Mouse (Mus musculus) intestine, postnatal 0 days (tissue): Measurements from ENCODE around the gene Azin2. TPM values are rescaled to one million over a fixed set of nuclear protein-coding genes. Genes with fewer than 3 reads are reported as not detected.

Experiments used
- ATAC-seq: fragments of 200-750 bp; cut with Nextera tagmentation; 2 replicates; pipeline ENCODE4 v1.8.0; 2017; ENCODE audit warnings: mild to moderate bottlenecking, moderate TSS enrichment, moderate library complexity
- H3K27ac ChIP-seq: fragments of 300-500 bp; sonication (generic); 2 replicates; pipeline ENCODE4 v1.5.1; 2014; ENCODE audit warnings: mild to moderate bottlenecking, low read depth, low read length, moderate library complexity
- H3K27me3 ChIP-seq: fragments of 300-500 bp; sonication (generic); replicated peaks from 2 replicates; pipeline ENCODE4 v1.6.1; 2014; ENCODE audit warnings: low read length, mixed read lengths; ENCODE audit not compliant: control insufficient read depth, insufficient read depth
- H3K36me3 ChIP-seq: fragments of 300-500 bp; sonication (generic); 2 replicates; pipeline ENCODE4 v1.6.1; 2014; ENCODE audit warnings: mild to moderate bottlenecking, moderate library complexity; ENCODE audit not compliant: control insufficient read depth, insufficient read depth
- H3K4me1 ChIP-seq: fragments of 300-500 bp; sonication (generic); replicated peaks from 2 replicates; pipeline ENCODE4 v1.6.1; 2014; ENCODE audit warnings: antibody characterized with exemption, low read length, mixed read lengths; ENCODE audit not compliant: control insufficient read depth, insufficient read depth
- H3K4me2 ChIP-seq: fragments of 300-500 bp; sonication (generic); replicated peaks from 2 replicates; pipeline ENCODE4 v1.6.1; 2014; ENCODE audit warnings: low read depth, mild to moderate bottlenecking, moderate library complexity
- H3K4me3 ChIP-seq: fragments of 300-500 bp; sonication (generic); 2 replicates; pipeline ENCODE4 v1.5.1; 2014; ENCODE audit warnings: low read depth, low read length
- H3K9ac ChIP-seq: fragments of 300-500 bp; sonication (generic); 2 replicates; pipeline ENCODE4 v1.6.1; 2014; ENCODE audit warnings: mild to moderate bottlenecking, low read depth, low read length
- H3K9me3 ChIP-seq: fragments of 300-500 bp; sonication (generic); 2 replicates; pipeline ENCODE4 v1.6.1; 2016; ENCODE audit warnings: mixed run types; ENCODE audit not compliant: control insufficient read depth
- CTCF ChIP-seq: sonication (generic); IDR thresholded peaks from 2 replicates; pipeline ENCODE4 v1.5.1; 2016; ENCODE audit warnings: low read depth, mild to moderate bottlenecking, control low read depth, antibody characterized with exemption, moderate library complexity
- WGBS: fragments of 180-500 bp; shearing (Covaris S2); extraction: QIAGEN DNeasy Blood & Tissue Kit; methylation state at CpG from one replicate; pipeline ENCODE4 v1.1.7; 2014; 5-methylcytosine and 5-hydroxymethylcytosine counted together
- polyA plus RNA-seq: library from polyadenylated mRNA; unstranded; fragments of >200 nt; fragmentation: Nextera tagmentation; extraction: Ambion mirVana; gene quantifications from 2 replicates; pipeline ENCODE4 v1.2.1, GENCODE M21; 2015

The Azin2 gene
- polyA plus RNA-seq, 1 experiment from 2014 or later = 13.1 TPM

DNA sequence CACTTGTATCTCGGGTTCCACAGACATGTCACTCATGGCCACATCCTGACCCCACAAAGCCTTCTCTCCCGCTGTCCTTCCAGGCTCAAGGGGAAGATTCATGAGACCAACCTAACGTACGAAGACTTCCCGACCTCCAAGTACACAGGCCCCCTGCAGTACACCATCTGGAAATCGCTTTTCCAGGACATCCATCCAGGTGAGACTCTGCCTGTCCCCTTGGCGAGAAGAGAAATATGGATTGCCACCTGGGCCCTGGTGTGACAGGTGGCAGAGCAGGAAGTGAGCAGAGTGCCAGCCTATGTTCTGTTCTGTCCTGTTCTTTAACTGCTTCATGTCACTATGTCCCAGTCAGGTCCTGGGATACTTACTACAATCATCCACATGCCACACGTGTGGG, 59.9 kb downstream of the Azin2 start:
- TF ChIP-seq CTCF = no peak
- H3K4me1 ChIP-seq = no peaks in the 10 kb centered on the region
- no peak for ATAC-seq

DNA sequence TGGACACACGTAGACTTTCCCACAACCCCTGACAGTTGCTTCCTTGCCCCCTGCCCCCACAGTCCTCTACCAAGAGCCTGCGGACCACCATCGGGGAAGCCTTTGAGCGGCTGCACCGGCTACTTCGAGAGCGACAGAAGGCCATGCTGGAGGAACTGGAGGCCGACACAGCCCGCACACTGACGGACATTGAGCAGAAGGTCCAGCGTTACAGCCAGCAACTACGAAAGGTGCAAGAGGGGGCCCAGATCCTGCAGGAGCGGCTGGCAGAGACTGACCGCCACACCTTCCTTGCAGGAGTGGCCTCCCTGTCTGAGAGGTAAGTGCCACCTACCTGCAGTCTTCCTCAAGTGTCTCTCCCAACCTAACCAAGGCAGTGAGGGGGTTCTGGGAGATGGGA, 61.8 kb downstream of the Azin2 start:
- Histone ChIP-seq H3K9me3 (no peaks in the 10 kb centered on the region), H3K4me3 (no peak overlapping the region), H3K9ac (no peak overlapping the region), H3K4me1 (no peaks in the 10 kb centered on the region), H3K4me2 (no peak overlapping the region), H3K36me3 (no peaks in the 10 kb centered on the region), H3K27ac (no peak overlapping the region), H3K27me3 (no peaks in the 10 kb centered on the region)
- ATAC-seq = no peak
- 84% methylated on average over 14 of the region's 14 CpGs for WGBS
- TF ChIP-seq CTCF = no peak

More for the DNA sequence above, 59.9 kb downstream of the Azin2 start:
- Histone ChIP-seq H3K9ac (no peak overlapping the region), H3K27me3 (no peaks in the 10 kb centered on the region), H3K4me3 (no peak overlapping the region), H3K4me2 (no peak overlapping the region), H3K27ac (no peak overlapping the region), H3K36me3 (no peaks in the 10 kb centered on the region), H3K9me3 (no peaks in the 10 kb centered on the region)
- WGBS = 85% methylated on average over 8 of the region's 8 CpGs

DNA sequence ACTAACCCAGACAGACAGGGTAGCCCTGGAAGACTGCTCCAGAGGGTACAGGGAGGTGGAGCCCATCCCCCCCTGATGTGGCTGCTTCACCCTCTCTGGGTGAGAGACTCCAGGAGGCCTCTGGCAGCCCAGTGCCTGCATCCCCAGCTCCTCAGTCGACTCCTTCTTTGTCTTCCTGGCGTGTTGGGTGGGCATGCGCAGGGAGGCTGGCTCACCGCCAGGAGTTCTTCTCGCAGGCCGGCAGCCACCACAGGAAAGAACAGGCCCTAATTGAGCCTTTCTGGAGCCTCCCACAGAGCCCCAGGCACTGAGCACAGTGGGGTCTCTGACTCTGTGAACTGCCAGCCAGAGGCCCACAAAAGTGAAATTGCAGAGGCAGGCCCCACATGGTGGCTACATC, 62.9 kb downstream of the Azin2 start:
- Histone ChIP-seq H3K4me2 (no peak overlapping the region), H3K4me3 (no peak overlapping the region), H3K4me1 (no peaks in the 10 kb centered on the region), H3K36me3 (no peaks in the 10 kb centered on the region), H3K9ac (no peak overlapping the region), H3K27me3 (no peaks in the 10 kb centered on the region), H3K9me3 (no peaks in the 10 kb centered on the region), H3K27ac (peak overlapping the region; percentile 4; the same call in 1 of the 2 replicates)
- no peak for TF ChIP-seq CTCF
- 22% methylated on average over 6 of the region's 6 CpGs for WGBS
- ATAC-seq = no peak; the same call in 1 of the 2 replicates

DNA sequence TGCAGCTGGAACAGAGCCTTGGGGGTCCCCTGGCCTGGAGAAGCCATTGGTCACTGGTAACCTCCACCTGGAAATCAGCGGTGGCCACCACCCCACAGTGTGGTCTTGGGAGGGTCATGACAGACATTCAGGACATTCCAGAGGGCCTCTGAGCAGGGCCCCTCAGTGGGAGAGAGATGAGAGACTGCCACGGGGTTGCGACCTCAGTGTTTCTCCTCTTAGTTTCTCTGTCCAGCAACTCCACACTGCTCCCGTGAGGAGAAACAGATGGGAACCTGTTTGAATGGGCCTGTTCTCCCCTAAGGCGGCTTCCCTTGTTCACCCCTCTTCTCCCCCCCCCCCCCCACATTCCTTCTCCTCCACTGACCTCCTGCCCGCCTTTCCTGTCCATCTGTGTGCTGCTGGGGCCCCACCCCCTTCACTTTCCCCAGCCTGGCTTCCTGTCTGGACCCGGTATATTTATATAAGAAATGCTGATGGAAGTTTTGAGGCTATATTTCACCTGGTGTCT, 64.3 kb downstream of the Azin2 start:
- Histone ChIP-seq H3K27ac (no peak overlapping the region), H3K36me3 (no peaks in the 10 kb centered on the region), H3K9ac (no peak overlapping the region), H3K27me3 (no peaks in the 10 kb centered on the region), H3K4me1 (no peaks in the 10 kb centered on the region), H3K9me3 (no peaks in the 10 kb centered on the region), H3K4me2 (no peak overlapping the region), H3K4me3 (no peak overlapping the region)
- TF ChIP-seq CTCF = no peak
- ATAC-seq = no peak
- 19% methylated on average over 7 of the region's 7 CpGs for WGBS

DNA sequence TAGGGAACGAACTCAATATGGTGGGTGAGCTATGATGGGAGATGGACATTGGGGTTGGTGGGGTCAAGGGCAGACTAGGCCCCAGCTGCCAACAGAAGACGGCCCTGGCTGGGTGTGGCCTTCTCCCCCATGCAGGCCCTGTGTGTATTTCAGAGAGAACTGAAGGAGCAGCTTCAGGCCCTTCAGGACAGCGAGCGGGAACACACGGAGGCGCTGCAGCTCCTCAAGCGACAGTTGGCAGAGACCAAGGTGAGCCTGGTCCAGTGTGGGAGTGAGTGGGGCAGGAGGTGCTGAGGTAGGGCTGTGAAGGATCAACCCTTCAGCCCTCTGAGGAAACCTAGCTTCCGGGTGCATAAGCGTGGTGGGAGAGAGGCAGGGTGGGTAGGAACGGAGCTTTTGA, 65.6 kb downstream of the Azin2 start:
- WGBS = 90% methylated on average over 10 of the region's 10 CpGs
- no peak for ATAC-seq
- no peak for TF ChIP-seq CTCF
- Histone ChIP-seq H3K27ac (no peak overlapping the region), H3K4me3 (no peak overlapping the region), H3K36me3 (no peaks in the 10 kb centered on the region), H3K9me3 (no peaks in the 10 kb centered on the region), H3K9ac (no peak overlapping the region), H3K27me3 (no peaks in the 10 kb centered on the region), H3K4me1 (no peaks in the 10 kb centered on the region), H3K4me2 (no peak overlapping the region)

DNA sequence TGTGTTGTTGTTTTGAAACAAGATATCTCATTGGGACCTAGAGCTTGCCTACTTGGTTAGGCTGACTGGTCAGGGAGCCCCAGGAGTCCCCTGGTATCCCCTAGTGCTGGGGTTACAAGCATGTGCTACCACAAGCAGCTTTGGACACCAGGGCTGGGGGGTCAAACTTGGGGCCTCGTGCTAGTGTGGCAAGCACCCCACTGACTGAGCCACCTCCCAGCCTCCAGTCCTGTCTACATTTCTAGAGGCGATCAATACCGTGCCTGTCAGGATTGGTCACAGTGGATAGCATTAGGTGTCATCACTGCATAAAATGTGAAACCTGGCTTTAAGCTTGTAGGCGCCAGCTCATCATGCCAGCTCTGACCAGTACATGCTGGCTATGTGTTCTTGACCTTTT, 66.4 kb downstream of the Azin2 start:
- no peak for TF ChIP-seq CTCF
- Histone ChIP-seq H3K27me3 (no peaks in the 10 kb centered on the region), H3K36me3 (no peaks in the 10 kb centered on the region), H3K4me1 (no peaks in the 10 kb centered on the region), H3K4me3 (no peak overlapping the region), H3K27ac (no peak overlapping the region), H3K9me3 (no peaks in the 10 kb centered on the region), H3K9ac (no peak overlapping the region), H3K4me2 (no peak overlapping the region)
- 98% methylated on average over 4 of the region's 4 CpGs for WGBS
- no peak for ATAC-seq

DNA sequence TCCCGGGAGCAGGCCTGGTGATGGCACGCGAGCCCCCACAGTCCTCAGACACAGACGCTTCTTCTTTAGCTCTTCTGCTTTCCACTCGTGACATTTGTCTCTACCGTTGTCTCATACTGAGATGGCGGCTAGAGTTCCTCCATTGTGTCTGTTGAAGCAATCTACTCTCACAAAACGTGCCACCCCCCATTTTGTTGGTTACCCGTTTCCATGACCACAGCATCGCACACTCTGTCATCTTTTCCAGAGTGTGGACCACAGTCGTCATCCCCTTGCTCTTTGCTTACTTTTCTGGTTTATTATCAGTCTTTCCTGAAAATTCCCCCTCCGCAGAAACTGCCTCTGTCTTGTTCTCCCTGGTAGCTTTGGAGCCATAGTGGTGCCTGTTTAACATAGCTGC, 68.1 kb downstream of the Azin2 start:
- no peak overlapping the region for H3K27ac ChIP-seq
- no peaks in the 10 kb centered on the region for H3K36me3 ChIP-seq
- no peak for ATAC-seq
- no peaks in the 10 kb centered on the region for H3K9me3 ChIP-seq
- H3K4me3 ChIP-seq = no peak overlapping the region
- H3K4me1 ChIP-seq = no peaks in the 10 kb centered on the region
- H3K27me3 ChIP-seq = no peaks in the 10 kb centered on the region
- TF ChIP-seq CTCF = no peak
- no peak overlapping the region for H3K9ac ChIP-seq
- 75% methylated on average over 12 of the region's 12 CpGs for WGBS
- H3K4me2 ChIP-seq = no peak overlapping the region
